Mouse (Mus musculus): ENCODE results near the gene Mad2l2. TPM values are rescaled to one million over a fixed set of nuclear protein-coding genes. Genes with fewer than 3 reads are reported as not detected.
"Not testable (repeated sequence)": the region's sequence is repeated elsewhere in the genome, so short reads cannot be mapped to it uniquely, and the experiment has no call there.

The Mad2l2 gene
- total and polyA plus RNA-seq, 3 experiments, result 9.4 to 25.1 (median 24.6) TPM

- ATAC-seq (ENCODE audit: extremely low read depth, insufficient number of reproducible peaks, low FRiP score, poor library complexity, severe bottlenecking) (no peak), DNase-seq (ENCODE audit: low spot score) (no peak)
- no peaks in the 10 kb centered on the region for H3K36me3 ChIP-seq (replicated peaks)
- H3K4me3 ChIP-seq (ENCODE audit: low read depth, low read length), result no peak overlapping the region
- TF ChIP-seq POLR2AphosphoS5 (IDR thresholded peaks at IDR 0.05; ENCODE audit: insufficient replicate concordance, low read depth, low read length) (no peak), GATA1 (IDR thresholded peaks at IDR 0.05; ENCODE audit: borderline replicate concordance, low read length) (no peak), TAL1 (conservative IDR thresholded peaks at IDR 0.05; ENCODE audit: low read depth, low read length) (no peak), CTCF (IDR thresholded peaks at IDR 0.05; ENCODE audit: low read depth, low read length) (no peak), GATA2 (IDR thresholded peaks at IDR 0.05; ENCODE audit: borderline replicate concordance, low read depth, low read length) (no peak)
- H3K9me3 ChIP-seq (replicated peaks), result no peaks in the 10 kb centered on the region
- H3K4me1 ChIP-seq (ENCODE audit: insufficient read depth, low read depth, low read length), result peaks cover 5% of the 10 kb centered on the region; the same call in 1 of the 2 replicates
- peaks cover 43% of the 10 kb centered on the region for H3K27me3 ChIP-seq (ENCODE audit: insufficient read depth, low read length)
Observed at GRCm38 (mm10) chr4:148169586-148169985, 39.4 kb downstream of the Mad2l2 start.

- no peaks in the 10 kb centered on the region for H3K4me1 ChIP-seq (ENCODE audit: insufficient read depth, low read depth, low read length)
- no peaks in the 10 kb centered on the region for H3K36me3 ChIP-seq (replicated peaks)
- DNase-seq (ENCODE audit: low spot score) (peak; percentile 40), ATAC-seq (ENCODE audit: extremely low read depth, insufficient number of reproducible peaks, low FRiP score, poor library complexity, severe bottlenecking) (no peak)
- H3K27me3 ChIP-seq (ENCODE audit: insufficient read depth, low read length), result peaks cover 35% of the 10 kb centered on the region
- TF ChIP-seq CTCF (IDR thresholded peaks at IDR 0.05; ENCODE audit: low read depth, low read length), result peak; percentile 97
- no peak for TF ChIP-seq TAL1 (conservative IDR thresholded peaks at IDR 0.05; ENCODE audit: low read depth, low read length)
- no peak for TF ChIP-seq GATA1 (IDR thresholded peaks at IDR 0.05; ENCODE audit: borderline replicate concordance, low read length)
- H3K4me3 ChIP-seq (ENCODE audit: low read depth, low read length), result no peak overlapping the region
- H3K9me3 ChIP-seq (replicated peaks), result no peaks in the 10 kb centered on the region
Observed at GRCm38 (mm10) chr4:148170842-148171241, 40.7 kb downstream of the Mad2l2 start.

- no peak overlapping the region for H3K4me3 ChIP-seq (ENCODE audit: low read depth, low read length)
- H3K36me3 ChIP-seq (replicated peaks), result no peaks in the 10 kb centered on the region
- no peak for ATAC-seq (ENCODE audit: extremely low read depth, insufficient number of reproducible peaks, low FRiP score, poor library complexity, severe bottlenecking)
- H3K9me3 ChIP-seq (replicated peaks), result no peaks in the 10 kb centered on the region
- TF ChIP-seq GATA2 (IDR thresholded peaks at IDR 0.05; ENCODE audit: borderline replicate concordance, low read depth, low read length), result no peak
- no peak for TF ChIP-seq TAL1 (conservative IDR thresholded peaks at IDR 0.05; ENCODE audit: low read depth, low read length)
- no peak for TF ChIP-seq POLR2AphosphoS5 (IDR thresholded peaks at IDR 0.05; ENCODE audit: insufficient replicate concordance, low read depth, low read length)
- no peak for TF ChIP-seq CTCF (IDR thresholded peaks at IDR 0.05; ENCODE audit: low read depth, low read length)
- TF ChIP-seq GATA1 (IDR thresholded peaks at IDR 0.05; ENCODE audit: borderline replicate concordance, low read length), result no peak
- DNase-seq (ENCODE audit: low spot score), result no peak
- peaks cover 31% of the 10 kb centered on the region for H3K27me3 ChIP-seq (ENCODE audit: insufficient read depth, low read length)
- H3K4me1 ChIP-seq (ENCODE audit: insufficient read depth, low read depth, low read length), result no peaks in the 10 kb centered on the region
Observed at GRCm38 (mm10) chr4:148171261-148171660, 41.1 kb downstream of the Mad2l2 start.

- H3K4me1 ChIP-seq (ENCODE audit: insufficient read depth, low read depth, low read length), result no peaks in the 10 kb centered on the region
- DNase-seq (ENCODE audit: low spot score) (no peak), ATAC-seq (ENCODE audit: extremely low read depth, insufficient number of reproducible peaks, low FRiP score, poor library complexity, severe bottlenecking) (no peak)
- no peak for TF ChIP-seq POLR2AphosphoS5 (IDR thresholded peaks at IDR 0.05; ENCODE audit: insufficient replicate concordance, low read depth, low read length)
- H3K27me3 ChIP-seq (ENCODE audit: insufficient read depth, low read length), result peaks cover 31% of the 10 kb centered on the region
- no peaks in the 10 kb centered on the region for H3K36me3 ChIP-seq (replicated peaks)
- no peaks in the 10 kb centered on the region for H3K9me3 ChIP-seq (replicated peaks)
- H3K4me3 ChIP-seq (ENCODE audit: low read depth, low read length), result no peak overlapping the region
Observed at GRCm38 (mm10) chr4:148173811-148174494, 43.8 kb downstream of the Mad2l2 start.

GRCm38 (mm10) chr4:148174495-148174862 lies 44.3 kb downstream of the Mad2l2 start:
- no peak overlapping the region for H3K4me3 ChIP-seq (ENCODE audit: low read depth, low read length)
- no peak for DNase-seq (ENCODE audit: low spot score)
- H3K9me3 ChIP-seq (replicated peaks), result no peaks in the 10 kb centered on the region
- H3K36me3 ChIP-seq (replicated peaks), result no peaks in the 10 kb centered on the region
- TF ChIP-seq POLR2AphosphoS5 (IDR thresholded peaks at IDR 0.05; ENCODE audit: insufficient replicate concordance, low read depth, low read length) (no peak), GATA1 (IDR thresholded peaks at IDR 0.05; ENCODE audit: borderline replicate concordance, low read length) (no peak), TAL1 (conservative IDR thresholded peaks at IDR 0.05; ENCODE audit: low read depth, low read length) (no peak), CTCF (IDR thresholded peaks at IDR 0.05; ENCODE audit: low read depth, low read length) (no peak), GATA2 (IDR thresholded peaks at IDR 0.05; ENCODE audit: borderline replicate concordance, low read depth, low read length) (no peak)
- H3K4me1 ChIP-seq (ENCODE audit: insufficient read depth, low read depth, low read length), result no peaks in the 10 kb centered on the region
- no peak for ATAC-seq (ENCODE audit: extremely low read depth, insufficient number of reproducible peaks, low FRiP score, poor library complexity, severe bottlenecking)
- peaks cover 28% of the 10 kb centered on the region for H3K27me3 ChIP-seq (ENCODE audit: insufficient read depth, low read length)

- not testable (repeated sequence) for H3K9me3 ChIP-seq (replicated peaks); H3K4me3 ChIP-seq (ENCODE audit: low read depth, low read length); ATAC-seq (ENCODE audit: extremely low read depth, insufficient number of reproducible peaks, low FRiP score, poor library complexity, severe bottlenecking); H3K4me1 ChIP-seq (ENCODE audit: insufficient read depth, low read depth, low read length); H3K36me3 ChIP-seq (replicated peaks); DNase-seq (ENCODE audit: low spot score)
- peaks cover 19% of the 10 kb centered on the region; the same call in 1 of the 2 replicates for H3K27me3 ChIP-seq (ENCODE audit: insufficient read depth, low read length)
Observed at GRCm38 (mm10) chr4:148176603-148177002, 46.4 kb downstream of the Mad2l2 start.

- Histone ChIP-seq H3K4me3 (ENCODE audit: low read depth, low read length) (no peak overlapping the region), H3K9me3 (replicated peaks) (no peaks in the 10 kb centered on the region), H3K36me3 (replicated peaks) (no peaks in the 10 kb centered on the region), H3K4me1 (ENCODE audit: insufficient read depth, low read depth, low read length) (no peaks in the 10 kb centered on the region), H3K27me3 (ENCODE audit: insufficient read depth, low read length) (peaks cover 16% of the 10 kb centered on the region; the same call in 1 of the 2 replicates)
- no peak for TF ChIP-seq CTCF (IDR thresholded peaks at IDR 0.05; ENCODE audit: low read depth, low read length)
- TF ChIP-seq GATA2 (IDR thresholded peaks at IDR 0.05; ENCODE audit: borderline replicate concordance, low read depth, low read length), result no peak
- TF ChIP-seq GATA1 (IDR thresholded peaks at IDR 0.05; ENCODE audit: borderline replicate concordance, low read length), result no peak
- TF ChIP-seq POLR2AphosphoS5 (IDR thresholded peaks at IDR 0.05; ENCODE audit: insufficient replicate concordance, low read depth, low read length), result no peak
- TF ChIP-seq TAL1 (conservative IDR thresholded peaks at IDR 0.05; ENCODE audit: low read depth, low read length), result no peak
- DNase-seq (ENCODE audit: low spot score) (no peak), ATAC-seq (ENCODE audit: extremely low read depth, insufficient number of reproducible peaks, low FRiP score, poor library complexity, severe bottlenecking) (no peak)
Observed at GRCm38 (mm10) chr4:148177716-148178115, 47.5 kb downstream of the Mad2l2 start.

Data from G1E (cell line).